Mouse (Mus musculus) hematopoietic stem cell, adult 5-6 weeks (primary cell): Measurements from ENCODE around the gene Slc22a23. TPM values are rescaled to one million over a fixed set of nuclear protein-coding genes. Genes with fewer than 3 reads are reported as not detected.

Experiments used
- ATAC-seq, 2 experiments: fragments of 125-278 bp in 1 of 2; replicated peaks in 1 of 2; 2 replicates each; pipeline ENCODE4 v1.8.0; 2016 to 2017; ENCODE audit warnings: inconsistent platforms in 2 of 2, mild to moderate bottlenecking in 2 of 2, moderate number of reproducible peaks in 2 of 2, low read depth in 1 of 2, moderate TSS enrichment in 1 of 2; ENCODE audit not compliant: low FRiP score in 2 of 2, poor library complexity in 2 of 2, severe bottlenecking in 2 of 2, insufficient read depth in 1 of 2, low TSS enrichment in 1 of 2
- total RNA-seq: library from RNA; stranded (forward); fragments of 172-1452, 232-1000 nt; gene quantifications from 2 replicates; pipeline ENCODE4 v1.2.3, GENCODE M21; 2017

The Slc22a23 gene
- total RNA-seq, 1 experiment from 2014 or later = 5.1 TPM

GRCm38 (mm10) chr13:34265022-34265565, 79.9 kb downstream of the Slc22a23 start:
- ATAC-seq = no peak

- ATAC-seq = no peak
Measured at GRCm38 (mm10) chr13:34264508-34264907, 80.5 kb downstream of the Slc22a23 start.

- no peak for ATAC-seq
Measured at GRCm38 (mm10) chr13:34258765-34259164, 86.2 kb downstream of the Slc22a23 start.

- no peak for ATAC-seq
Measured at GRCm38 (mm10) chr13:34257177-34257576, 87.8 kb downstream of the Slc22a23 start.

- ATAC-seq = no peak
Measured at GRCm38 (mm10) chr13:34256676-34257075, 88.3 kb downstream of the Slc22a23 start.

- ATAC-seq = peak; percentile 30 to 40; a peak in 2 of 4 replicates
Measured at GRCm38 (mm10) chr13:34255297-34255696, 89.7 kb downstream of the Slc22a23 start.

- peak; percentile 71 to 83 for ATAC-seq
Measured at GRCm38 (mm10) chr13:34254691-34255090, 90.3 kb downstream of the Slc22a23 start.

- ATAC-seq = no peak
Measured at GRCm38 (mm10) chr13:34253736-34254135, 91.2 kb downstream of the Slc22a23 start.

GRCm38 (mm10) chr13:34248941-34249920, 95.8 kb downstream of the Slc22a23 start:
- ATAC-seq = no peak

GRCm38 (mm10) chr13:34248107-34248506, 96.9 kb downstream of the Slc22a23 start:
- no peak for ATAC-seq

GRCm38 (mm10) chr13:34246821-34247220, 98.2 kb downstream of the Slc22a23 start:
- ATAC-seq = no peak

- ATAC-seq = no peak
Measured at GRCm38 (mm10) chr13:34245216-34245615, 99.8 kb downstream of the Slc22a23 start.

- ATAC-seq = no peak
Measured at GRCm38 (mm10) chr13:34244186-34244585, 100.8 kb downstream of the Slc22a23 start.

GRCm38 (mm10) chr13:34242211-34242610, 102.8 kb downstream of the Slc22a23 start:
- ATAC-seq = no peak

- ATAC-seq = no peak
Measured at GRCm38 (mm10) chr13:34240087-34240428, 104.9 kb downstream of the Slc22a23 start.

- ATAC-seq = no peak
Measured at GRCm38 (mm10) chr13:34239371-34240086, 105.5 kb downstream of the Slc22a23 start.

- no peak for ATAC-seq
Measured at GRCm38 (mm10) chr13:34238646-34239290, 106.2 kb downstream of the Slc22a23 start.

GRCm38 (mm10) chr13:34235056-34235455, 109.9 kb downstream of the Slc22a23 start:
- ATAC-seq = no peak
